Mouse (Mus musculus) testis, adult 2 months (tissue): ENCODE data around the gene Rom1. TPM values are rescaled to one million over a fixed set of nuclear protein-coding genes. Genes with fewer than 3 reads are reported as not detected.

ENCODE experiments used
- H3K27ac ChIP-seq: fragments of 200-500 bp; 2 replicates; pipeline ENCODE4 v1.5.1; 2012; ENCODE audit warnings: low read depth, low read length; ENCODE audit not compliant: control insufficient read depth, insufficient read depth
- H3K27me3 ChIP-seq: fragments of 200-500 bp; 2 replicates; pipeline ENCODE4 v1.6.1; 2012; ENCODE audit warnings: mild to moderate bottlenecking, low read length, moderate library complexity; ENCODE audit not compliant: control insufficient read depth, insufficient read depth
- H3K36me3 ChIP-seq: fragments of 200-500 bp; 2 replicates; pipeline ENCODE4 v1.6.1; 2012; ENCODE audit warnings: mild to moderate bottlenecking, low read length; ENCODE audit not compliant: control insufficient read depth, insufficient read depth
- H3K4me1 ChIP-seq: fragments of 200-500 bp; 2 replicates; pipeline ENCODE4 v1.6.1; 2012; ENCODE audit warnings: low read length; ENCODE audit not compliant: control insufficient read depth, insufficient read depth
- H3K4me3 ChIP-seq: fragments of 200-500 bp; 2 replicates; pipeline ENCODE4 v1.5.1; 2012; ENCODE audit warnings: low read depth, mild to moderate bottlenecking, low read length, moderate library complexity, mixed read lengths; ENCODE audit not compliant: control insufficient read depth
- CTCF ChIP-seq: fragments of 200-500 bp; IDR thresholded peaks from 2 replicates; pipeline ENCODE4 v1.5.1; 2012; ENCODE audit warnings: low read depth, mild to moderate bottlenecking, inconsistent platforms, low read length, moderate library complexity; ENCODE audit not compliant: control insufficient read depth, insufficient read depth, insufficient replicate concordance
- POLR2A ChIP-seq: fragments of 200-500 bp; IDR thresholded peaks from 2 replicates; pipeline ENCODE4 v1.6.1; 2012; ENCODE audit warnings: low read depth, mild to moderate bottlenecking, inconsistent platforms, low read length, moderate library complexity; ENCODE audit not compliant: control insufficient read depth
- polyA plus RNA-seq: library from polyadenylated mRNA; depleted of rRNA; stranded (reverse); fragments of >200 nt; gene quantifications from 2 replicates; pipeline ENCODE4 v1.2.3, GENCODE M21; 2012; rRNA removed

Gene Rom1
- polyA plus RNA-seq, 1 experiment: 11.6 TPM

DNA sequence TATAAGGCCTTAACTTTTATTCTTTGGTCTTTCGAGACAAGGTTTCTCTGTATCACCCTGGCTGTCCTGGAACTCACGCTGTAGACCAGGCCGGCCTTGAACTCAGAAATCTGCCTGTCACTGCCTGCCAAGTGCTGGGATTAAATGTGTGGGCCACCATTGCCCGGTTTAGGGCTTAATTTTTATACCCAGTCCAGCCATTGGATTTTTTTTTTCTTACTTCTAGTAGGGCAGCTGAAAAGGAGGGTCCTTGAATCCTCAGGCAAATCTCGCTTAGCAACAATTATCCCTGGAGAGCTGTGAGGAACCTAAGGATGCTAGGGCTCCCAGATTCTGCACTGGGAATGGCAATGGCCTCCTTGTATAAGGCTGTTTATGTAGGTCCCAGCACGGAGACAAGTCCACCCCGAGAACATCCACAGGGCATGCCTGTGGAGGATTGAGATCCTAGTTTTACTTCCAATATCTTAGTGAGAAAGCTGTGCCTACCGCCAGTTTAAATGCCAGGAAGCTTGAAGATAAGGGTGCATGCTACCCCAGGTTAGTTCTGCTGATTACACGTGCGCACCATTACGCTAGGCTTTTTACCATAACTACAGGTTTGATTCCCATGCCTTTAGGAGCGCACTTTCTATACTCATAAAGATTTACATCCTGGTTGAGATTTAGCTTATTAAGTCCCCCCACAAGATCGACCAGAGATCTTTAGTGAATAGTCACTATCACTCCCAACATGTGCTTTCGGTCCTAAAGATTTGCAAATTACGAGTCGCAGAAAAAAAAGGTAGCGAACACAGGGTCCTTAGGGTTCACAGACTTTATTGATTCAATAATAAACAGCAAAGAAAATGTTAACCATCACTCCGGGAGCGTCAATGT, 41.3 kb downstream of the Rom1 start:
- Histone ChIP-seq H3K27me3 (no peaks in the 10 kb centered on the region), H3K4me3 (peak overlapping the region; percentile 98), H3K27ac (peak overlapping the region; percentile 83), H3K4me1 (peaks cover 5% of the 10 kb centered on the region), H3K36me3 (no peaks in the 10 kb centered on the region)
- TF ChIP-seq CTCF: no peak
- TF ChIP-seq POLR2A: no peak

DNA sequence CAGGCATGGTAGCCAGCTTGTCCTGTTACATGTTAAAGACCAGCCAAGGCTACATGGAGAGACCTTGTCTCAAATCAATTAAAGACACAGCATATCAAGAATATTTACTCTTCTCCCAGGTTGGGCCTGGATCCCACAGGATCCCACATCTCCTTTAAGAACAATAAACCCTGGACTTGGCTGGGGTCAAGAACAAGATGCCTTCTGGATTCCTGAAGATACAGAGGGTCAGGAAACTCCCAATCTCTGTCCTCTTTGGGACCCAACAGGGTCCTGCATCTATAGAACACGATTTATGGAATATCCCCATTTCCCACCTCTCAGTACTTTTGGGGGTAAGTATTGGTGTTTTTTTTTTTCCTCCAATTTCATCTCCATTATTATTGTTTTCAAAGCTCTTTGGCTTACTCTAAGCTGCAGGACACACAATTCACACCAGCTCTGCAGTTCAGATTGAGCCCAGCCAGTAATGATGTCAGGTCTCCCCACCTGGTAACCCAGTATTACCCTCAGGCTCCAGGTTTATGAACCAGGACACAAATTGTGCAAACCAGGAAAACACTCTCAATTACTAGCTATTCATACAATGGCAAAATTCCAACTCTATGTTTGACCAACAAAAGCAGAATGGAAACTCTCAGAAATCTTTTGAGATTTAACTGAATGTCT, 42.1 kb downstream of the Rom1 start:
- Histone ChIP-seq H3K4me1 (peaks cover 4% of the 10 kb centered on the region), H3K27ac (no peak overlapping the region), H3K4me3 (no peak overlapping the region), H3K36me3 (no peaks in the 10 kb centered on the region), H3K27me3 (no peaks in the 10 kb centered on the region)
- TF ChIP-seq POLR2A (no peak), CTCF (no peak)

DNA sequence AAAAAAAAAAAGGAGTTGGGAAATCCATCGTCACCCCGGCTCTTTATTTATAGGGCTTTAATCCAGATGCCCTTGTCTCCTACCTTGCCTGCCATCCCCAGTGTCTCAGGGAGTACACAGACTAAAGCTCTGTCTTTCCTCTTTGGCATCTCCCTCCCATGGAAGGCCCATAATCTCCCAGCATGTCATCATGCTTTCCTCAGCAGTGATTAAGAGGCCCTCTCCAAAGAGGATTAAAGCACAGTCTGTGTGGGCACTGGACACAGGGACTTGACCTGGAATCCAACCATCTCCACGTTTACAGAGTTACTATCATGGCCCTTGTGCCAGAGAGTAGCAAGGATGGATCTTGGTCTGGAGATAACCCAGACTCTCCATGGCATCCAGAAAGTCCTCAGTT, 45.5 kb downstream of the Rom1 start, which contains the start of the genes Lbhd1 and Gm49403:
TSS of gene Lbhd1 (plus strand) at position 117 of the 400 bp plus-strand sequence.
TSS of gene Gm49403 (plus strand) at position 315 of the 400 bp plus-strand sequence.
- no peaks in the 10 kb centered on the region for H3K36me3 ChIP-seq
- TF ChIP-seq CTCF (no peak), POLR2A (no peak)
- no peak within 1 kb of the TSS for H3K27ac ChIP-seq
- no peak within 1 kb of the TSS for H3K4me3 ChIP-seq
- H3K4me1 ChIP-seq: peaks cover 7% of the 10 kb centered on the region
- H3K27me3 ChIP-seq: no peaks in the 10 kb centered on the region

DNA sequence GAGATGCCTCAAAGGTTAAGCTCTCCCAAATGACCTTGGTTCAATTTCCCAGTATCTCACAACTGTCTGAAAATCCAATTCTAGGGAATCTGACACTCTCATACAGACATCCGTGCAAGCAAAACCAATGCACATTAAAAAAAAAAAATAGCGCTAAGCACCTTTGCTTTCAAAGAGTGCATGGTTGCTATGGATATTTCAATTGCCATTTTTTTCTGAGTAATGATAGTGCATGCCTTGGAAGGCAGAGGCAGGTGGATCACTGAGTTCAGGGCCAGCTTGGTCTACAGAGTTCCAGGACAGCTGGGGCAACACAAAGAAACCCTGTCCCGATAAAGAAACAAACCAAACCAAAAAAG, 48.1 kb downstream of the Rom1 start:
- no peaks in the 10 kb centered on the region; the same call in 1 of the 2 replicates for H3K36me3 ChIP-seq
- H3K27me3 ChIP-seq: no peaks in the 10 kb centered on the region
- H3K4me1 ChIP-seq: peaks cover 3% of the 10 kb centered on the region
- H3K4me3 ChIP-seq: peak overlapping the region; percentile 92; the same call in 1 of the 2 replicates
- TF ChIP-seq CTCF (no peak), POLR2A (no peak)
- no peak overlapping the region for H3K27ac ChIP-seq

DNA sequence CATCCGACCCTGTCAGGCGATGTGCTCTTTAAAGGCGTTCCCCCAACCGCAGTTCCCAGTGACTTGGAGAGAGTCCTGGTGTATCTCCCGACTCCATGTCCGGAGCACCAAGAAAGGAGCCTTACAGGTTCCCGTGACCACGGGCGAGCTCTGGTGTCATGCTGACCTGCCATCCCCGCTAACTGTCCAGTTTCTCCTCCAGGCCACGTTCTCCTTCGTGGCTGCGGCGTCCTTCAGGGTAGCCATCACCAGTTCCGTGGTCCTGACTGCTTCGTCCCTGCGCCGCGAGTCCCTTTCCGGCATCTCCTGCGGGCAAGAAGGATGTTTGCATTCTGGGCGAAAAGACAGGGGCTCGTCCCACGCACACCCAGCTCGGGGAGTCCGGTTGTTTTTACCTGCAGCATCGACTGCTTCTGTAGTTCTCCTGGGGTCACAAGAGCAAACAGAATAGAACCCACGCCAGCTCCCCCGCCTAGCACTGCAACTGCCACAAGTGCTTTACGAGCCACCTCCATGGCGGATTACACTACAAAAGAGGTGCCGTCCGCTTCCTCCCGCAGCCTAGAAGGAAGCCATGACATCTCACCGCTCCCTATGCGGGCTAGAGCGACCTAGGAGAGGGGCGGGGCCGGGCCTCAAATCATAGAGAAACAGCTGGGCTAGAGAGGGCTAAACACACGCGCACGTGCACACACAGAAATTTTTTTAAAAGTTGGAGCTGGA, 48.7 kb downstream of the Rom1 start, which contains the start of gene Uqcc3:
TSS of gene Uqcc3 (minus strand) at position 613 of the 723 bp plus-strand sequence.
- H3K27me3 ChIP-seq: no peaks in the 10 kb centered on the region
- peak within 1 kb of the TSS; percentile 87 for H3K27ac ChIP-seq
- H3K36me3 ChIP-seq: no peaks in the 10 kb centered on the region; the same call in 1 of the 2 replicates
- peak within 1 kb of the TSS; percentile 92 for H3K4me3 ChIP-seq
- no peak for TF ChIP-seq CTCF
- peak; percentile 69 for TF ChIP-seq POLR2A
- peaks cover 3% of the 10 kb centered on the region for H3K4me1 ChIP-seq

Other genes starting within 250 kb of the Rom1 start
- 111 and 121 TPM in 2 replicates for gene Slc3a2, start 206.0 kb downstream of the Rom1 start, polyA plus RNA-seq
- 18.3 and 21.8 TPM in 2 replicates for gene Wdr74, start 193.5 kb downstream of the Rom1 start, polyA plus RNA-seq
- 670 and 676 TPM in 2 replicates for gene 1700092M07Rik, start 188.6 kb downstream of the Rom1 start, polyA plus RNA-seq
- gene Stx5a, start 187.9 kb downstream of the Rom1 start, polyA plus RNA-seq: 61.5 and 62.8 TPM in 2 replicates
- 166 and 174 TPM in 2 replicates for gene Nxf1, start 172.3 kb downstream of the Rom1 start, polyA plus RNA-seq
- gene Tmem223, start 158.4 kb downstream of the Rom1 start, polyA plus RNA-seq: 15.8 and 17.0 TPM in 2 replicates
- gene Tmem179b, start 154.9 kb downstream of the Rom1 start, polyA plus RNA-seq: 29.7 and 30.8 TPM in 2 replicates
- gene Taf6l, start 142.9 kb downstream of the Rom1 start, polyA plus RNA-seq: 28.1 and 36.2 TPM in 2 replicates
- 38.4 and 48.4 TPM in 2 replicates for gene Polr2g, start 130.8 kb downstream of the Rom1 start, polyA plus RNA-seq
- gene Zbtb3, start 126.8 kb downstream of the Rom1 start, polyA plus RNA-seq: 40.5 and 44.2 TPM in 2 replicates
- gene Ttc9c, start 110.0 kb downstream of the Rom1 start, polyA plus RNA-seq: 6.8 and 7.9 TPM in 2 replicates
- gene Hnrnpul2, start 109.3 kb downstream of the Rom1 start, polyA plus RNA-seq: 12.9 and 14.9 TPM in 2 replicates
- 0.64 and 1.9 TPM in 2 replicates for gene AC129217.1, start 99.6 kb downstream of the Rom1 start, polyA plus RNA-seq
- 743 and 750 TPM in 2 replicates for gene Bscl2, start 91.9 kb downstream of the Rom1 start, polyA plus RNA-seq
- 2.0 and 2.4 TPM in 2 replicates for gene Gng3, start 90.2 kb downstream of the Rom1 start, polyA plus RNA-seq
- 0.37 and 0.40 TPM in 2 replicates for gene Lrrn4cl, start 78.6 kb downstream of the Rom1 start, polyA plus RNA-seq
- 83.7 and 92.2 TPM in 2 replicates for gene Ubxn1, start 57.9 kb downstream of the Rom1 start, polyA plus RNA-seq
- 40.0 and 41.0 TPM in 2 replicates for gene Uqcc3, start 48.4 kb downstream of the Rom1 start, polyA plus RNA-seq
- gene Lbhd1, start 45.6 kb downstream of the Rom1 start, polyA plus RNA-seq: 1.1 and 1.9 TPM in 2 replicates
- not detected in 2 replicates for gene Gm49403, start 45.4 kb downstream of the Rom1 start, polyA plus RNA-seq
- gene 1810009A15Rik, start 40.5 kb downstream of the Rom1 start, polyA plus RNA-seq: 48.2 and 48.4 TPM in 2 replicates
- 1.1 TPM in 1 of 2 replicates, not detected in the other for gene Gm49416, start 40.4 kb downstream of the Rom1 start, polyA plus RNA-seq
- 6.6 and 6.7 TPM in 2 replicates for gene Ints5, start 36.4 kb downstream of the Rom1 start, polyA plus RNA-seq
- 49.9 and 57.0 TPM in 2 replicates for gene Ganab, start 31.3 kb downstream of the Rom1 start, polyA plus RNA-seq
- gene B3gat3, start 9.0 kb downstream of the Rom1 start, polyA plus RNA-seq: 19.5 and 20.4 TPM in 2 replicates
- 4.9 and 5.7 TPM in 2 replicates for gene Eml3, start 196 bp upstream of the Rom1 start, polyA plus RNA-seq
- 14.0 and 14.5 TPM in 2 replicates for gene Mta2, start 12.5 kb upstream of the Rom1 start, polyA plus RNA-seq
- 38.2 and 38.6 TPM in 2 replicates for gene Tut1, start 24.5 kb upstream of the Rom1 start, polyA plus RNA-seq
- gene Eef1g, start 37.7 kb upstream of the Rom1 start, polyA plus RNA-seq: 442 and 506 TPM in 2 replicates
- gene Ahnak, start 59.9 kb upstream of the Rom1 start, polyA plus RNA-seq: 1.6 and 2.3 TPM in 2 replicates
- gene Scgb1a1, start 158.6 kb upstream of the Rom1 start, polyA plus RNA-seq: 0.41 TPM in 1 of 2 replicates, not detected in the other
- 232 and 259 TPM in 2 replicates for gene Asrgl1, start 206.3 kb upstream of the Rom1 start, polyA plus RNA-seq